Mouse (Mus musculus): ENCODE results near the gene Cdhr2. TPM values are rescaled to one million over a fixed set of nuclear protein-coding genes. Genes with fewer than 3 reads are reported as not detected.

The Cdhr2 gene
- polyA plus RNA-seq, 1 experiment from 2014 or later, result 3.1 TPM

- Histone ChIP-seq H3K9ac (ENCODE audit: low read length) (no peak overlapping the region), H3K36me3 (ENCODE audit: control insufficient read depth, insufficient read depth, low read length) (no peaks in the 10 kb centered on the region), H3K4me3 (ENCODE audit: low read depth, low read length) (no peak overlapping the region), H3K9me3 (ENCODE audit: control insufficient read depth, low read length) (no peaks in the 10 kb centered on the region), H3K27ac (replicated peaks) (no peak overlapping the region), H3K4me2 (replicated peaks; ENCODE audit: low read depth) (no peak overlapping the region), H3K27me3 (ENCODE audit: control insufficient read depth, insufficient read depth, low read length) (no peaks in the 10 kb centered on the region), H3K4me1 (replicated peaks; ENCODE audit: control insufficient read depth, insufficient read depth) (peaks cover 15% of the 10 kb centered on the region)
- TF ChIP-seq EP300 (optimal IDR thresholded peaks at IDR 0.05) (no peak), CTCF (IDR thresholded peaks at IDR 0.05; ENCODE audit: low read depth) (no peak)
- DNase-seq (ENCODE audit: low spot score) (no peak), ATAC-seq (ENCODE audit: low FRiP score, low TSS enrichment) (no peak)
- 92% methylated on average over 8 of the region's 8 CpGs for WGBS
Measured at GRCm38 (mm10) chr13:54690151-54690740, 11.0 kb upstream of the Cdhr2 start.

DNA sequence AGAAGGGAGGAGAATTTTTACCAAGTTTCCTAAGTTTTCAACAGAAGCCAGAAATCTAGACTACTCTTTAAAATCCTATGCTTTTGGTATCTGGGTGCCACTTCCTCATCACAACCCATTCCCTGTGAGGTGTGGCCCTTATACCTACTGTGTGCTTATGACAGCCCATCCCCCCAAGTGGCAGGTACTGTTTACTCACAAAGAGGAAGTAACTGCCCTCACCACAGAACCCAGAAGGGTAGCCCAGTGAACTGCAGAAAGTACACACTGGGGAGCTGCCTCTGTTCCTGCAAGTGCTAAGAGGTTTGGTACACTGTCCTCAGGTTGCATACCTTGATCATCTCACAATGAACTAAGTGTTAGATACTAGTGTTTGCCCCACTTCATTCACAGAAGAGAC is 9.5 kb upstream of the Cdhr2 start:
- Histone ChIP-seq H3K4me2 (replicated peaks; ENCODE audit: low read depth) (peak overlapping the region; percentile 88; the same call in 1 of the 2 replicates), H3K4me3 (ENCODE audit: low read depth, low read length) (no peak overlapping the region)

DNA sequence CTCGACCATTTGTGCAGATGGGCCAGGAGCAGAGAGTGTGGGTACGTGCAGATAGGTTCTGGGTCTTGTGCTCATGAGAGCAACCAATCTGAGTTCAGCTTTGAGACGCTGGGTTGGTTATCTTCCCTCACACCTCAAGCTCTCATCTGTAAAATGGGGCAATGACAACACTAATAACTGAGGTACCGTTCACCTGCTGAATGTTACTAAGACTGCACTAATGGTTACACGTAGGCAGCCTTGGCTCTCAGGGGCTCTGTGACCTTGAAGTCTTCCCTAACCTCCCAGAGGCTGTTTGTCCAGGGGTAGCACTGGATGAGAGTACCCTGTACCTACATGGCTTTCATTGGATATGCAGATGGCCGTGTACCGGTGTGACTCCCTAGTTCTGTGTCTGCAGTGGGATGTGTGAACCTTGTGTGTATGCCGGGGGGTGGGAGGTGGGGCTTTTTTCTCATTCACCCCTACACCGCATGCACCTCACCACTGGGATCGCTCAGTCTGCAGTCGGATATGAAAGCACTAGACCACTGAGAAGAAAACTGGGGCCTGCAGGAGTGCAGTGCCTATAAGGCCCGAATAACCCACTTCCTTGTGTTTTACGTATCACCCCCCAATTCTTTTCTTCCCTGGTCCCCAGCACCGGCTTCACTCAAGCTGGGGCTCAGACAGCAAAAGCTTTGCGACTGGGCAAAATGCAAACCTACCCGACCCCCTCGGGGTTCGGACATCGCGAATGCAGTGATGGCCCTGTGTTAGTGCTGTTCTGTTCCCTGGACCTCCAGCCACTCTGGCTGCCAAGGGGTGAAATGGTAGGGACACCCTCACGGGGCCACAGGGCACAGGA is 8.3 kb upstream of the Cdhr2 start:
- H3K4me1 ChIP-seq (replicated peaks; ENCODE audit: control insufficient read depth, insufficient read depth), result peaks cover 12% of the 10 kb centered on the region
- TF ChIP-seq EP300 (optimal IDR thresholded peaks at IDR 0.05) (no peak), CTCF (IDR thresholded peaks at IDR 0.05; ENCODE audit: low read depth) (no peak)
- WGBS, result 8% methylated on average over 21 of the region's 21 CpGs
- peak overlapping the region; percentile 96 for H3K4me3 ChIP-seq (ENCODE audit: low read depth, low read length)
- ATAC-seq (ENCODE audit: low FRiP score, low TSS enrichment), result no peak
- H3K36me3 ChIP-seq (ENCODE audit: control insufficient read depth, insufficient read depth, low read length), result no peaks in the 10 kb centered on the region
- no peak for DNase-seq (ENCODE audit: low spot score)
- H3K4me2 ChIP-seq (replicated peaks; ENCODE audit: low read depth), result peak overlapping the region; percentile 88
- no peaks in the 10 kb centered on the region for H3K27me3 ChIP-seq (ENCODE audit: control insufficient read depth, insufficient read depth, low read length)
- peak overlapping the region; percentile 92 for H3K27ac ChIP-seq (replicated peaks)
- H3K9me3 ChIP-seq (ENCODE audit: control insufficient read depth, low read length), result no peaks in the 10 kb centered on the region
- peak overlapping the region; percentile 94 for H3K9ac ChIP-seq (ENCODE audit: low read length)

More for the DNA sequence above, 9.5 kb upstream of the Cdhr2 start:
- Histone ChIP-seq H3K9ac (ENCODE audit: low read length) (0 out of 2 replicates have a peak overlapping the region, but pooled peaks have one; percentile 14), H3K36me3 (ENCODE audit: control insufficient read depth, insufficient read depth, low read length) (no peaks in the 10 kb centered on the region), H3K27ac (replicated peaks) (peak overlapping the region; percentile 92; the same call in 1 of the 2 replicates), H3K4me1 (replicated peaks; ENCODE audit: control insufficient read depth, insufficient read depth) (peaks cover 12% of the 10 kb centered on the region), H3K9me3 (ENCODE audit: control insufficient read depth, low read length) (no peaks in the 10 kb centered on the region), H3K27me3 (ENCODE audit: control insufficient read depth, insufficient read depth, low read length) (no peaks in the 10 kb centered on the region)
- TF ChIP-seq EP300 (optimal IDR thresholded peaks at IDR 0.05), result no peak
- TF ChIP-seq CTCF (IDR thresholded peaks at IDR 0.05; ENCODE audit: low read depth), result no peak
- ATAC-seq (ENCODE audit: low FRiP score, low TSS enrichment), result no peak
- peak; percentile 60 for DNase-seq (ENCODE audit: low spot score)

DNA sequence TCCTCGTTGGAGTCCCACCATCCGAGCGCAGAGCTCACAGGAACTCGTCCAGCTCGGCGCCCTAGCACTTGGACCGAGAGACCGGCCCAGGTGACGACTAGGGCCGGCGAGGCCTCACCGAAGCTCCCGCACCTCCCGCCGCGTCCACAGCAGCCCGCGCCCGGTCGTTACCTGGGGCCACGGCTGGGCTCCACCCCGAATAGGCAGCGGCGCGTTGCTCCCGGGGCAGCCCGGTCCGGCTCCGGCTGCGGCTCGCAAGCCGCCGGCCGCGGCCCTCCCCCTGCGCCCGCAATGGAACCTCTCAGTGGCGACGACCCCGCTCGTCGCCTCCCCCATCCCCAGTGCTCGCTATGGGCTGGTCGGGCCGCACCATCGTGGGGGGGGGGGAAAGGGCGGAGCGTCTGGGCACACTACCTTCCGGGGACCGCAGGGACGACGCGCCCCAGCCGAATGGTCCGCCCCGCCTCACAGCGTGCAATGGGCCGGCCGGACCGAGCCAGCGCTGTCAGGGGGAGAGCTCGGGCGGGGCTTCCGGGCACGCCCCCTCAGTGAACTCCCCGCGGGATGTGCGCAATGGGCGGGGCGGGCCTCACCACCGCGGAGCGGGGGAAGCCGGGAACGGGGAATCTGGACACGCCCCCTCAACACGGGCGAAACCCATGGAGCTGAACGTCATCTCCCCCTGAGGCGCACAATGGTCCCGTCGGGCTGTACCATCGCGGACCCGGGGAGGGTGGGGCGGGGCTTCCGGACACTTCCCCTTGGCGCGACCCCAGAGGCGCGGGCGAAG is 7.5 kb upstream of the Cdhr2 start, which contains the start of gene Rnf44:
Gene Rnf44, minus strand, starts transcription at position 350 of the 790 bp plus-strand sequence.
- Histone ChIP-seq H3K36me3 (ENCODE audit: control insufficient read depth, insufficient read depth, low read length) (no peaks in the 10 kb centered on the region), H3K4me3 (ENCODE audit: low read depth, low read length) (peak within 1 kb of the TSS; percentile 96), H3K9me3 (ENCODE audit: control insufficient read depth, low read length) (no peaks in the 10 kb centered on the region), H3K27ac (replicated peaks) (peak within 1 kb of the TSS; percentile 94), H3K27me3 (ENCODE audit: control insufficient read depth, insufficient read depth, low read length) (no peaks in the 10 kb centered on the region), H3K4me2 (replicated peaks; ENCODE audit: low read depth) (peak within 1 kb of the TSS; percentile 88), H3K4me1 (replicated peaks; ENCODE audit: control insufficient read depth, insufficient read depth) (peaks cover 9% of the 10 kb centered on the region), H3K9ac (ENCODE audit: low read length) (peak within 1 kb of the TSS; percentile 94)
- under 1% methylated on average over 73 of the region's 92 CpGs for WGBS
- ATAC-seq (ENCODE audit: low FRiP score, low TSS enrichment), result peak; percentile 98
- DNase-seq (ENCODE audit: low spot score), result peak; percentile 100
- TF ChIP-seq EP300 (optimal IDR thresholded peaks at IDR 0.05) (peak; percentile 93), CTCF (IDR thresholded peaks at IDR 0.05; ENCODE audit: low read depth) (no peak)

DNA sequence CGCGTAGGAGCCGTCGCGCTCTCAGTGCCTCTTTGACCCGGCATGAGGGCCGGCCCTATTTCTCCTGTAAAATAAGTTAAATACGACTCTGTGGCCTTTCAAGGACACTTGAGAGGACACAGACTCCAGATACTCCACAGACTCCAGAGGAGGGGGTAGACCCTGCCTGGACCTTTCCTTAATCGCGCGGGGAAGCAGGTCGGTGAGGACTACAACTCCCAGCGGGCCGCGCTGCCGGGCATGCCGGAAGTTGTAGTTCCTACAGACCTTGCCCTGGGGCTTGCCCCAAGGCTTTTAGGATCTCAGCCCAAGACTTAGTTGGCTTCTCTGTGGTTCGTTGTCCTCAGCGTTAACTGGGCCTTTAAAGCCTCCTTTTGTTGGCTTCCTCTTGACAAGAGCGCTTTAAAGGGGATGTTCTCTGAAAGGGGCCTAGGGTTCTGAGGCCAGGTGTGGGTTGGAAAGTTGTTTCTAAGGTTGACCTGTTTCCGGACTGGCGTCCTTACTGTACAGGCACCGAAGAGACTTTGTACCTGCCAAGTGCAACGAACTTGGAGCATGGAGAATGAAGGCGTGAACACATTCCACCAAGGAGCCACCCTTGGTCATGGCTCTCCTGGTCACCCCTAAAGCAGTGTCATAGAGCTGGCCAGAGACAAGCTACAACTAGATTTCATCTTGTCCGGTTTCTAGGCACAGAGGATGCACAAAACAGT is 6.8 kb upstream of the Cdhr2 start:
- WGBS, result 15% methylated on average over 26 of the region's 26 CpGs
- TF ChIP-seq CTCF (IDR thresholded peaks at IDR 0.05; ENCODE audit: low read depth) (no peak), EP300 (optimal IDR thresholded peaks at IDR 0.05) (no peak)
- Histone ChIP-seq H3K4me3 (ENCODE audit: low read depth, low read length) (peak overlapping the region; percentile 67), H3K27ac (replicated peaks) (peak overlapping the region; percentile 94), H3K4me1 (replicated peaks; ENCODE audit: control insufficient read depth, insufficient read depth) (peaks cover 9% of the 10 kb centered on the region; the same call in 1 of the 2 replicates), H3K36me3 (ENCODE audit: control insufficient read depth, insufficient read depth, low read length) (no peaks in the 10 kb centered on the region), H3K9ac (ENCODE audit: low read length) (peak overlapping the region; percentile 64), H3K4me2 (replicated peaks; ENCODE audit: low read depth) (peak overlapping the region; percentile 58), H3K27me3 (ENCODE audit: control insufficient read depth, insufficient read depth, low read length) (no peaks in the 10 kb centered on the region), H3K9me3 (ENCODE audit: control insufficient read depth, low read length) (no peaks in the 10 kb centered on the region)
- DNase-seq (ENCODE audit: low spot score) (no peak), ATAC-seq (ENCODE audit: low FRiP score, low TSS enrichment) (peak; percentile 62)

All from stomach, postnatal 0 days (tissue).